Mouse (Mus musculus) CD4-positive, CD25-positive, alpha-beta regulatory T cell, adult 2 months (primary cell): ENCODE measurements at regions not wholly inside any gene's neighbourhood (a gene's known extent, or its start where the extent isn't known, plus 50 kb on each side); places are given as distances from the start of the nearest gene placed in this dataset.

Experiments used
- DNase-seq: peaks from one replicate; pipeline ENCODE4 v3.0.0-alpha.2; 2012; ENCODE audit warnings: low read depth, low spot score

- no peak for DNase-seq
These were observed 99.8 kb downstream of the Olfm4 start for GRCm38 (mm10) chr14:80083724-80084123.

- no peak for DNase-seq
These were observed 113.4 kb downstream of the Olfm4 start for GRCm38 (mm10) chr14:80097238-80097637.

- no peak for DNase-seq
These were observed 129.3 kb downstream of the Olfm4 start for GRCm38 (mm10) chr14:80113115-80113687.

GRCm38 (mm10) chr14:80114326-80114725 is 130.4 kb downstream of the Olfm4 start:
- no peak for DNase-seq

- no peak for DNase-seq
These were observed 141.3 kb downstream of the Olfm4 start for GRCm38 (mm10) chr14:80125156-80125555.

- DNase-seq: no peak
These were observed 144.3 kb downstream of the Olfm4 start for GRCm38 (mm10) chr14:80128181-80128580.

GRCm38 (mm10) chr14:80137541-80137940 is 153.7 kb downstream of the Olfm4 start:
- DNase-seq: no peak

GRCm38 (mm10) chr14:80138991-80139791 is 155.3 kb downstream of the Olfm4 start:
- no peak for DNase-seq

GRCm38 (mm10) chr14:80157002-80157401 is 173.1 kb downstream of the Olfm4 start:
- DNase-seq: no peak

- no peak for DNase-seq
These were observed 185.3 kb downstream of the Olfm4 start for GRCm38 (mm10) chr14:80169211-80169610.

GRCm38 (mm10) chr14:80170450-80171180 is 186.7 kb downstream of the Olfm4 start:
- no peak for DNase-seq

- DNase-seq: no peak
These were observed 189.1 kb downstream of the Olfm4 start for GRCm38 (mm10) chr14:80172799-80173484.

- DNase-seq: no peak
These were observed 192.6 kb downstream of the Olfm4 start for GRCm38 (mm10) chr14:80176464-80176863.

- DNase-seq: no peak
These were observed 211.2 kb downstream of the Olfm4 start for GRCm38 (mm10) chr14:80195041-80195440.

- no peak for DNase-seq
These were observed 229.0 kb downstream of the Olfm4 start for GRCm38 (mm10) chr14:80212916-80213315.

- DNase-seq: no peak
These were observed 229.8 kb downstream of the Olfm4 start for GRCm38 (mm10) chr14:80213666-80214065.

- no peak for DNase-seq
These were observed 232.2 kb downstream of the Olfm4 start for GRCm38 (mm10) chr14:80215960-80216552.

GRCm38 (mm10) chr14:80232066-80232465 is 248.2 kb downstream of the Olfm4 start:
- DNase-seq: no peak

GRCm38 (mm10) chr14:80232976-80233375 is 249.1 kb downstream of the Olfm4 start:
- DNase-seq: no peak

- no peak for DNase-seq
These were observed 253.3 kb downstream of the Olfm4 start for GRCm38 (mm10) chr14:80237136-80237535.

GRCm38 (mm10) chr14:80237552-80237951 is 253.7 kb downstream of the Olfm4 start:
- no peak for DNase-seq
